Mouse (Mus musculus): ENCODE measurements around the gene Dnajb2. TPM values are rescaled to one million over a fixed set of nuclear protein-coding genes. Genes with fewer than 3 reads are reported as not detected.

Gene Dnajb2
- polyA plus RNA-seq, 1 experiment from 2014 or later = 17.8 TPM

- Histone ChIP-seq H3K9me3 (ENCODE audit: control insufficient read depth, low read length) (no peaks in the 10 kb centered on the region), H3K36me3 (ENCODE audit: control insufficient read depth, insufficient read depth, low read length) (no peaks in the 10 kb centered on the region), H3K4me3 (ENCODE audit: low read depth, low read length) (peak overlapping the region; percentile 2; the same call in 1 of the 2 replicates), H3K4me2 (replicated peaks; ENCODE audit: low read depth, low read length) (peak overlapping the region; percentile 38), H3K4me1 (replicated peaks; ENCODE audit: control insufficient read depth, insufficient read depth, low read length) (0 out of 2 replicates have a peak, but pooled peaks cover 2% of the 10 kb centered on the region), H3K9ac (ENCODE audit: low read depth, low read length) (0 out of 2 replicates have a peak overlapping the region, but pooled peaks have one; percentile 24), H3K27ac (ENCODE audit: low read depth, low read length) (no peak overlapping the region), H3K27me3 (ENCODE audit: control insufficient read depth, insufficient read depth, low read length) (peaks cover 4% of the 10 kb centered on the region; the same call in 1 of the 2 replicates)
- 2% methylated on average over 21 of the region's 22 CpGs for WGBS
- peak; percentile 79 for DNase-seq (ENCODE audit: low spot score)
- ATAC-seq (ENCODE audit: low FRiP score) = peak; percentile 39; the same call in 1 of the 2 replicates
These were observed 15.1 kb downstream of the Dnajb2 start for GRCm38 (mm10) chr1:75251112-75251970.

GRCm38 (mm10) chr1:75252308-75252707, 16.1 kb downstream of the Dnajb2 start:
- Histone ChIP-seq H3K4me1 (replicated peaks; ENCODE audit: control insufficient read depth, insufficient read depth, low read length) (0 out of 2 replicates have a peak, but pooled peaks cover 2% of the 10 kb centered on the region), H3K36me3 (ENCODE audit: control insufficient read depth, insufficient read depth, low read length) (no peaks in the 10 kb centered on the region), H3K27me3 (ENCODE audit: control insufficient read depth, insufficient read depth, low read length) (peaks cover 4% of the 10 kb centered on the region; the same call in 1 of the 2 replicates), H3K4me2 (replicated peaks; ENCODE audit: low read depth, low read length) (no peak overlapping the region), H3K4me3 (ENCODE audit: low read depth, low read length) (no peak overlapping the region), H3K9me3 (ENCODE audit: control insufficient read depth, low read length) (no peaks in the 10 kb centered on the region), H3K9ac (ENCODE audit: low read depth, low read length) (no peak overlapping the region), H3K27ac (ENCODE audit: low read depth, low read length) (no peak overlapping the region)
- DNase-seq (ENCODE audit: low spot score) (no peak), ATAC-seq (ENCODE audit: low FRiP score) (no peak)
- 67% methylated on average over 13 of the region's 13 CpGs for WGBS

GRCm38 (mm10) chr1:75253029-75253428, 16.8 kb downstream of the Dnajb2 start:
- no peak overlapping the region for H3K9ac ChIP-seq (ENCODE audit: low read depth, low read length)
- no peak overlapping the region for H3K4me2 ChIP-seq (replicated peaks; ENCODE audit: low read depth, low read length)
- ATAC-seq (ENCODE audit: low FRiP score) (no peak), DNase-seq (ENCODE audit: low spot score) (no peak)
- H3K4me3 ChIP-seq (ENCODE audit: low read depth, low read length) = no peak overlapping the region
- 74% methylated on average over 16 of the region's 16 CpGs for WGBS
- H3K4me1 ChIP-seq (replicated peaks; ENCODE audit: control insufficient read depth, insufficient read depth, low read length) = 0 out of 2 replicates have a peak, but pooled peaks cover 2% of the 10 kb centered on the region
- H3K27ac ChIP-seq (ENCODE audit: low read depth, low read length) = no peak overlapping the region
- H3K36me3 ChIP-seq (ENCODE audit: control insufficient read depth, insufficient read depth, low read length) = no peaks in the 10 kb centered on the region
- H3K27me3 ChIP-seq (ENCODE audit: control insufficient read depth, insufficient read depth, low read length) = peaks cover 4% of the 10 kb centered on the region; the same call in 1 of the 2 replicates
- no peaks in the 10 kb centered on the region for H3K9me3 ChIP-seq (ENCODE audit: control insufficient read depth, low read length)

GRCm38 (mm10) chr1:75253849-75254624, 17.8 kb downstream of the Dnajb2 start:
- peak; percentile 91 for DNase-seq (ENCODE audit: low spot score)
- no peaks in the 10 kb centered on the region for H3K36me3 ChIP-seq (ENCODE audit: control insufficient read depth, insufficient read depth, low read length)
- 65% methylated on average over 16 of the region's 16 CpGs for WGBS
- H3K27me3 ChIP-seq (ENCODE audit: control insufficient read depth, insufficient read depth, low read length) = peaks cover 4% of the 10 kb centered on the region; the same call in 1 of the 2 replicates
- ATAC-seq (ENCODE audit: low FRiP score) = no peak
- H3K4me3 ChIP-seq (ENCODE audit: low read depth, low read length) = no peak overlapping the region
- H3K9me3 ChIP-seq (ENCODE audit: control insufficient read depth, low read length) = no peaks in the 10 kb centered on the region
- 0 out of 2 replicates have a peak, but pooled peaks cover 2% of the 10 kb centered on the region for H3K4me1 ChIP-seq (replicated peaks; ENCODE audit: control insufficient read depth, insufficient read depth, low read length)
- no peak overlapping the region for H3K4me2 ChIP-seq (replicated peaks; ENCODE audit: low read depth, low read length)
- H3K27ac ChIP-seq (ENCODE audit: low read depth, low read length) = no peak overlapping the region; the same call in 1 of the 2 replicates
- H3K9ac ChIP-seq (ENCODE audit: low read depth, low read length) = no peak overlapping the region

- Histone ChIP-seq H3K4me1 (replicated peaks; ENCODE audit: control insufficient read depth, insufficient read depth, low read length) (0 out of 2 replicates have a peak, but pooled peaks cover 2% of the 10 kb centered on the region), H3K9me3 (ENCODE audit: control insufficient read depth, low read length) (no peaks in the 10 kb centered on the region), H3K4me3 (ENCODE audit: low read depth, low read length) (no peak overlapping the region), H3K27ac (ENCODE audit: low read depth, low read length) (no peak overlapping the region; the same call in 1 of the 2 replicates), H3K27me3 (ENCODE audit: control insufficient read depth, insufficient read depth, low read length) (peaks cover 4% of the 10 kb centered on the region; the same call in 1 of the 2 replicates), H3K9ac (ENCODE audit: low read depth, low read length) (no peak overlapping the region), H3K4me2 (replicated peaks; ENCODE audit: low read depth, low read length) (no peak overlapping the region), H3K36me3 (ENCODE audit: control insufficient read depth, insufficient read depth, low read length) (no peaks in the 10 kb centered on the region)
- WGBS = 71% methylated on average over 8 of the region's 8 CpGs
- no peak for ATAC-seq (ENCODE audit: low FRiP score)
- no peak for DNase-seq (ENCODE audit: low spot score)
These were observed 18.4 kb downstream of the Dnajb2 start for GRCm38 (mm10) chr1:75254625-75255013.

GRCm38 (mm10) chr1:75255516-75256046, 19.4 kb downstream of the Dnajb2 start:
- no peak overlapping the region for H3K4me2 ChIP-seq (replicated peaks; ENCODE audit: low read depth, low read length)
- WGBS = 74% methylated on average over 10 of the region's 10 CpGs
- peaks cover 4% of the 10 kb centered on the region; the same call in 1 of the 2 replicates for H3K27me3 ChIP-seq (ENCODE audit: control insufficient read depth, insufficient read depth, low read length)
- H3K9ac ChIP-seq (ENCODE audit: low read depth, low read length) = peak overlapping the region; percentile 27; the same call in 1 of the 2 replicates
- no peaks in the 10 kb centered on the region for H3K36me3 ChIP-seq (ENCODE audit: control insufficient read depth, insufficient read depth, low read length)
- no peaks in the 10 kb centered on the region for H3K9me3 ChIP-seq (ENCODE audit: control insufficient read depth, low read length)
- no peak for ATAC-seq (ENCODE audit: low FRiP score)
- DNase-seq (ENCODE audit: low spot score) = no peak
- H3K4me3 ChIP-seq (ENCODE audit: low read depth, low read length) = no peak overlapping the region
- 0 out of 2 replicates have a peak, but pooled peaks cover 2% of the 10 kb centered on the region for H3K4me1 ChIP-seq (replicated peaks; ENCODE audit: control insufficient read depth, insufficient read depth, low read length)
- no peak overlapping the region for H3K27ac ChIP-seq (ENCODE audit: low read depth, low read length)

- Histone ChIP-seq H3K36me3 (ENCODE audit: control insufficient read depth, insufficient read depth, low read length) (no peaks in the 10 kb centered on the region), H3K9me3 (ENCODE audit: control insufficient read depth, low read length) (no peaks in the 10 kb centered on the region), H3K4me2 (replicated peaks; ENCODE audit: low read depth, low read length) (no peak overlapping the region), H3K27me3 (ENCODE audit: control insufficient read depth, insufficient read depth, low read length) (peaks cover 27% of the 10 kb centered on the region), H3K9ac (ENCODE audit: low read depth, low read length) (no peak overlapping the region), H3K27ac (ENCODE audit: low read depth, low read length) (no peak overlapping the region), H3K4me3 (ENCODE audit: low read depth, low read length) (no peak overlapping the region), H3K4me1 (replicated peaks; ENCODE audit: control insufficient read depth, insufficient read depth, low read length) (no peaks in the 10 kb centered on the region)
- ATAC-seq (ENCODE audit: low FRiP score) (no peak), DNase-seq (ENCODE audit: low spot score) (no peak)
These were observed 25.1 kb downstream of the Dnajb2 start for GRCm38 (mm10) chr1:75261278-75261677.

All from hindbrain, embryonic 11.5 days (tissue).